Mouse (Mus musculus) thymus, postnatal 10 days (tissue): Measurements from ENCODE around the gene Fn3krp.

Source experiments
- DNase-seq, 2 experiments: peaks; one replicate each; pipeline ENCODE4 v3.0.0; 2021; ENCODE audit warnings: low spot score in 2 of 2

The Fn3krp gene

GRCm38 (mm10) chr11:121442076-121442475, 20.9 kb downstream of the Fn3krp start:
- no peak for DNase-seq

GRCm38 (mm10) chr11:121451216-121451726, 30.1 kb downstream of the Fn3krp start:
- DNase-seq = peak in 1 of 2 experiments; percentile 14

- peak; percentile 93 to 95 for DNase-seq
These were observed 30.8 kb downstream of the Fn3krp start, which contains the start of gene Tbcd for GRCm38 (mm10) chr11:121451753-121452635. Gene Tbcd, plus strand, starts transcription at chr11:121451949.

GRCm38 (mm10) chr11:121457874-121458273, 36.7 kb downstream of the Fn3krp start:
- no peak for DNase-seq

GRCm38 (mm10) chr11:121467408-121467807, 46.2 kb downstream of the Fn3krp start:
- DNase-seq = no peak

- DNase-seq = no peak
These were observed 53.6 kb downstream of the Fn3krp start for GRCm38 (mm10) chr11:121474831-121475230.

GRCm38 (mm10) chr11:121475699-121476415, 54.7 kb downstream of the Fn3krp start:
- peak; percentile 51 to 81 for DNase-seq

- DNase-seq = no peak
These were observed 58.4 kb downstream of the Fn3krp start for GRCm38 (mm10) chr11:121479476-121480203.
